Mouse (Mus musculus): Measurements from ENCODE around the gene Efemp2. TPM values are rescaled to one million over a fixed set of nuclear protein-coding genes. Genes with fewer than 3 reads are reported as not detected.
A peak's percentile ranks its signal among the peaks of the same experiment; 100 is the strongest.

Efemp2 gene
- polyA plus RNA-seq, 1 experiment from 2014 or later: 179 TPM

DNA sequence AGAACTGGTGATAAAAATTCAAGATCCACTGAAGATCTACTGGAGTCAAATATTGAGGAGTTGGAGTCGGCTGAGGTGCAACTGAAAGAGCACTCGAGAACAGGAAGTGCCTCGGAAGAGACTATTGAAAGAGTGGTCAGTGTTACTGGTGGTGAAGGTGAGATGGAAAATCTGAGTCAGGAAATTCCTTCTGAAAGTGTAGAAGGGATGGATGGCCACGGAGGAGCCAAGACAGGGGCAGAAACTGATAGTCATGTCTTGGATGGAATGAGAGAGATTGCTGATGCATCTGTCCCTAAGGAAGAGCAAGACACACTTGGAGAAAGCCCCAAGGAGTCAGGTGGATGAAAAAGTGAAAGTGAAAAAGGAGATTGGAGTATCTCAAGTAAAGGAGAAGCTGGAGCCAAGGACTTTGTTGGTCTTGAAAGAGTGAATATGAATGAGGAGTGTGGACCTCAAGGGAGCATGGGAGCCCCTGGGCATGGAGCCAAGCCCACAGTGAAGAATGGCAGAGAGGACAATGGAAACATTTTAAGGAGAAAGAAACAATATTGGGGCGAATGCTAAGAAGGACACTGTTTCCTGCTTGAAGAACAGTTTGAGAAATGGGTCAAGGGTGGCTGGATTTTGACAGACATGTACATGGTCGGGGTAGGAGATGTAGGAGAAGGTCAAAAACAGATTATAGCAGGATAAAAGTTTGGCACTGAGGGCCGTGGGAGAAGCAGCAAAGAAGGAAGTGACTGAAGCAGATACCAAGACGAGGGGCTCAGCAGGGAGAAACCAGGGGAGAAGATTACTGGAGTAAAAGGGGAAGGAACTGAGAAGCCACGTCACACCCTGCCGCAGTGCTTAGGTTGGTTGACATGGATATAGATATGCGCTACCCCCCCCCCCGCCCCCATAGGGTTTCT lies 38.6 kb downstream of the Efemp2 start:
- peaks cover 22% of the 10 kb centered on the region for H3K4me1 ChIP-seq
- H3K4me3 ChIP-seq (replicated peaks): no peak overlapping the region
- 0 out of 2 replicates have a peak overlapping the region, but pooled peaks have one; percentile 5 for H3K27ac ChIP-seq
- H3K9me3 ChIP-seq (replicated peaks): no peaks in the 10 kb centered on the region
- ATAC-seq (replicated peaks; ENCODE audit: low FRiP score): no peak
- H3K4me2 ChIP-seq: no peak overlapping the region
- no peak overlapping the region for H3K9ac ChIP-seq
- H3K36me3 ChIP-seq: no peaks in the 10 kb centered on the region
- WGBS: 82% methylated on average over 12 of the region's 12 CpGs
- no peaks in the 10 kb centered on the region for H3K27me3 ChIP-seq

GRCm38 (mm10) chr19:5513005-5513349 lies 39.2 kb downstream of the Efemp2 start:
- no peak for ATAC-seq (replicated peaks; ENCODE audit: low FRiP score)
- H3K4me1 ChIP-seq: peaks cover 22% of the 10 kb centered on the region
- WGBS: 89% methylated on average over 3 of the region's 3 CpGs
- H3K9me3 ChIP-seq (replicated peaks): no peaks in the 10 kb centered on the region
- no peak overlapping the region for H3K9ac ChIP-seq
- no peaks in the 10 kb centered on the region for H3K27me3 ChIP-seq
- no peak overlapping the region for H3K4me3 ChIP-seq (replicated peaks)
- no peak overlapping the region for H3K4me2 ChIP-seq
- H3K36me3 ChIP-seq: no peaks in the 10 kb centered on the region
- no peak overlapping the region for H3K27ac ChIP-seq

GRCm38 (mm10) chr19:5515840-5516777 lies 42.4 kb downstream of the Efemp2 start:
- Histone ChIP-seq H3K27ac (no peak overlapping the region), H3K36me3 (no peaks in the 10 kb centered on the region)
- 89% methylated on average over 7 of the region's 7 CpGs for WGBS

DNA sequence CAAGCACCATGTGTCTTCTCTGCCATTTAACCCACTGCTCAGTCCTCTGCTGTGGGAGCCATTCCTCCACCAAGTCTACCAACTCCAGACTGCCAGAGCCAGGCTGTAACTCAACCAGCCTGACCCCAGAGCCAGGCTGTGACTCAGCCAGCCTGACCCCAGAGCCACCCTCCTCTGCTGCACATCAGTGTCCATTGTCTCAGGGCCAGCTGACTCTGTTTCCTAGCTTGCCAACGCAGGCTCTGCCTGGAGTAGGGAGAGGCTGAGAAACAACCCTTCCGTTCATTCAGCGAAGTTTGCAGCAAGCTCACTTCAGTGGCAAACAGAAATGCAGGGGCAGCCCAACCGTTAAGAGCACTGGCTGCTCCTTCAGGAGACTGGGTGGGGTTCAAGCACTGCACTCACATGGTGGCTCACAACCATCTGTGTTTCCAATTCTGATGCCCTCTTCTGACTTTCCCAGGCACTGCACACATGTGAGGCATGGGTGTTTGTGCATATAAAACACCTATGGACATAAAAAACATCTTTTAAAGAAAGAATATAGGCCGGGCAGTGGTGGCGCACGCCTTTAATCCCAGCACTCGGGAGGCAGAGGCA lies 43.3 kb downstream of the Efemp2 start:
- no peaks in the 10 kb centered on the region for H3K9me3 ChIP-seq (replicated peaks)
- WGBS: 78% methylated on average over 8 of the region's 8 CpGs
- no peaks in the 10 kb centered on the region for H3K36me3 ChIP-seq
- ATAC-seq (replicated peaks; ENCODE audit: low FRiP score): no peak
- no peaks in the 10 kb centered on the region for H3K27me3 ChIP-seq
- H3K27ac ChIP-seq: no peak overlapping the region
- H3K4me2 ChIP-seq: no peak overlapping the region
- H3K4me3 ChIP-seq (replicated peaks): no peak overlapping the region
- H3K4me1 ChIP-seq: peaks cover 7% of the 10 kb centered on the region
- H3K9ac ChIP-seq: no peak overlapping the region

More at GRCm38 (mm10) chr19:5515840-5516777, 42.4 kb downstream of the Efemp2 start:
- Histone ChIP-seq H3K9me3 (replicated peaks) (no peaks in the 10 kb centered on the region), H3K4me3 (replicated peaks) (no peak overlapping the region), H3K4me2 (no peak overlapping the region), H3K27me3 (no peaks in the 10 kb centered on the region), H3K9ac (no peak overlapping the region), H3K4me1 (peaks cover 10% of the 10 kb centered on the region)
- no peak for ATAC-seq (replicated peaks; ENCODE audit: low FRiP score)

GRCm38 (mm10) chr19:5518721-5519120 lies 45.0 kb downstream of the Efemp2 start:
- 84% methylated on average over 3 of the region's 3 CpGs for WGBS
- Histone ChIP-seq H3K4me1 (no peaks in the 10 kb centered on the region), H3K27ac (no peak overlapping the region), H3K4me3 (replicated peaks) (no peak overlapping the region), H3K9ac (no peak overlapping the region), H3K36me3 (no peaks in the 10 kb centered on the region), H3K27me3 (no peaks in the 10 kb centered on the region), H3K9me3 (replicated peaks) (no peaks in the 10 kb centered on the region), H3K4me2 (no peak overlapping the region)
- ATAC-seq (replicated peaks; ENCODE audit: low FRiP score): no peak

- ATAC-seq (replicated peaks; ENCODE audit: low FRiP score): no peak
- H3K4me2 ChIP-seq: no peak overlapping the region
- H3K9ac ChIP-seq: no peak overlapping the region
- WGBS: 56% methylated on average over 5 of the region's 5 CpGs
- H3K4me1 ChIP-seq: peaks cover 14% of the 10 kb centered on the region
- no peaks in the 10 kb centered on the region for H3K9me3 ChIP-seq (replicated peaks)
- no peaks in the 10 kb centered on the region for H3K36me3 ChIP-seq
- no peak overlapping the region for H3K4me3 ChIP-seq (replicated peaks)
- no peaks in the 10 kb centered on the region for H3K27me3 ChIP-seq
- no peak overlapping the region for H3K27ac ChIP-seq
Observed at GRCm38 (mm10) chr19:5525204-5525603, 51.5 kb downstream of the Efemp2 start.

GRCm38 (mm10) chr19:5529325-5530137 lies 55.8 kb downstream of the Efemp2 start:
- Histone ChIP-seq H3K27me3 (no peaks in the 10 kb centered on the region), H3K36me3 (no peaks in the 10 kb centered on the region), H3K4me1 (peaks cover 17% of the 10 kb centered on the region), H3K27ac (peak overlapping the region; percentile 92), H3K9ac (0 out of 2 replicates have a peak overlapping the region, but pooled peaks have one; percentile 25), H3K9me3 (replicated peaks) (no peaks in the 10 kb centered on the region), H3K4me3 (replicated peaks) (peak overlapping the region; percentile 28), H3K4me2 (peak overlapping the region; percentile 55)
- WGBS: 9% methylated on average over 20 of the region's 20 CpGs
- peak; percentile 97 for ATAC-seq (replicated peaks; ENCODE audit: low FRiP score)

- Histone ChIP-seq H3K27ac (peak overlapping the region; percentile 92), H3K4me3 (replicated peaks) (no peak overlapping the region), H3K36me3 (no peaks in the 10 kb centered on the region), H3K9ac (no peak overlapping the region), H3K9me3 (replicated peaks) (no peaks in the 10 kb centered on the region), H3K27me3 (no peaks in the 10 kb centered on the region), H3K4me1 (peaks cover 17% of the 10 kb centered on the region), H3K4me2 (peak overlapping the region; percentile 55)
- ATAC-seq (replicated peaks; ENCODE audit: low FRiP score): no peak
- 46% methylated on average over 7 of the region's 7 CpGs for WGBS
Observed at GRCm38 (mm10) chr19:5530138-5530524, 56.4 kb downstream of the Efemp2 start.

Other genes with a start within 250 kb of the Efemp2 start
- 23.2 and 25.0 TPM in 2 replicates for gene Pacs1, start 200.8 kb upstream of the Efemp2 start, polyA plus RNA-seq (2015; fragmentation: Nextera tagmentation; extraction: Ambion mirVana)
- 351 and 362 TPM in 2 replicates for gene Sf3b2, start 178.5 kb upstream of the Efemp2 start, polyA plus RNA-seq (2015; fragmentation: Nextera tagmentation; extraction: Ambion mirVana)
- 3.8 and 3.9 TPM in 2 replicates for gene Gal3st3, start 175.6 kb upstream of the Efemp2 start, polyA plus RNA-seq (2015; fragmentation: Nextera tagmentation; extraction: Ambion mirVana)
- not detected in 2 replicates for gene Catsper1, start 138.2 kb upstream of the Efemp2 start, polyA plus RNA-seq (2015; fragmentation: Nextera tagmentation; extraction: Ambion mirVana)
- gene Cst6, start 124.4 kb upstream of the Efemp2 start, polyA plus RNA-seq (2015; fragmentation: Nextera tagmentation; extraction: Ambion mirVana): 0.45 and 1.2 TPM in 2 replicates
- gene Eif1ad, start 107.2 kb upstream of the Efemp2 start, polyA plus RNA-seq (2015; fragmentation: Nextera tagmentation; extraction: Ambion mirVana): 58.4 and 59.3 TPM in 2 replicates
- gene Banf1, start 106.8 kb upstream of the Efemp2 start, polyA plus RNA-seq (2015; fragmentation: Nextera tagmentation; extraction: Ambion mirVana): 477 and 508 TPM in 2 replicates
- gene Sart1, start 85.3 kb upstream of the Efemp2 start, polyA plus RNA-seq (2015; fragmentation: Nextera tagmentation; extraction: Ambion mirVana): 82.0 and 87.6 TPM in 2 replicates
- 0.30 and 0.57 TPM in 2 replicates for gene Tsga10ip, start 71.4 kb upstream of the Efemp2 start, polyA plus RNA-seq (2015; fragmentation: Nextera tagmentation; extraction: Ambion mirVana)
- 248 and 250 TPM in 2 replicates for gene Drap1, start 49.0 kb upstream of the Efemp2 start, polyA plus RNA-seq (2015; fragmentation: Nextera tagmentation; extraction: Ambion mirVana)
- 54.2 and 59.0 TPM in 2 replicates for gene AI837181, start 48.8 kb upstream of the Efemp2 start, polyA plus RNA-seq (2015; fragmentation: Nextera tagmentation; extraction: Ambion mirVana)
- gene Fosl1, start 26.4 kb upstream of the Efemp2 start, polyA plus RNA-seq (2015; fragmentation: Nextera tagmentation; extraction: Ambion mirVana): 0.39 TPM in 1 of 2 replicates, not detected in the other
- 10.1 and 11.3 TPM in 2 replicates for gene Ccdc85b, start 16.1 kb upstream of the Efemp2 start, polyA plus RNA-seq (2015; fragmentation: Nextera tagmentation; extraction: Ambion mirVana)
- gene Fibp, start 13.3 kb upstream of the Efemp2 start, polyA plus RNA-seq (2015; fragmentation: Nextera tagmentation; extraction: Ambion mirVana): 119 and 128 TPM in 2 replicates
- 1.1 and 1.5 TPM in 2 replicates for gene Ctsw, start 5.4 kb upstream of the Efemp2 start, polyA plus RNA-seq (2015; fragmentation: Nextera tagmentation; extraction: Ambion mirVana)
- gene Mus81, start 14.4 kb downstream of the Efemp2 start, polyA plus RNA-seq (2015; fragmentation: Nextera tagmentation; extraction: Ambion mirVana): 37.0 and 47.4 TPM in 2 replicates
- gene Cfl1, start 16.5 kb downstream of the Efemp2 start, polyA plus RNA-seq (2015; fragmentation: Nextera tagmentation; extraction: Ambion mirVana): 2,798 and 2,930 TPM in 2 replicates
- gene 1700020D05Rik, start 29.8 kb downstream of the Efemp2 start, polyA plus RNA-seq (2015; fragmentation: Nextera tagmentation; extraction: Ambion mirVana): 0.30 and 0.32 TPM in 2 replicates
- 7.5 and 9.3 TPM in 2 replicates for gene Snx32, start 36.6 kb downstream of the Efemp2 start, polyA plus RNA-seq (2015; fragmentation: Nextera tagmentation; extraction: Ambion mirVana)
- gene Ovol1, start 86.7 kb downstream of the Efemp2 start, polyA plus RNA-seq (2015; fragmentation: Nextera tagmentation; extraction: Ambion mirVana): 11.3 and 12.0 TPM in 2 replicates
- gene Ap5b1, start 94.1 kb downstream of the Efemp2 start, polyA plus RNA-seq (2015; fragmentation: Nextera tagmentation; extraction: Ambion mirVana): 9.7 and 10.8 TPM in 2 replicates
- gene Rnaseh2c, start 127.9 kb downstream of the Efemp2 start, polyA plus RNA-seq (2015; fragmentation: Nextera tagmentation; extraction: Ambion mirVana): 158 and 163 TPM in 2 replicates
- 53.5 and 58.8 TPM in 2 replicates for gene Kat5, start 136.3 kb downstream of the Efemp2 start, polyA plus RNA-seq (2015; fragmentation: Nextera tagmentation; extraction: Ambion mirVana)
- 47.3 and 52.4 TPM in 2 replicates for gene Rela, start 163.5 kb downstream of the Efemp2 start, polyA plus RNA-seq (2015; fragmentation: Nextera tagmentation; extraction: Ambion mirVana)
- gene Sipa1, start 189.8 kb downstream of the Efemp2 start, polyA plus RNA-seq (2015; fragmentation: Nextera tagmentation; extraction: Ambion mirVana): 30.8 and 39.8 TPM in 2 replicates
- 42.6 and 43.2 TPM in 2 replicates for gene Map3k11, start 214.8 kb downstream of the Efemp2 start, polyA plus RNA-seq (2015; fragmentation: Nextera tagmentation; extraction: Ambion mirVana)
- gene Pcnx3, start 215.0 kb downstream of the Efemp2 start, polyA plus RNA-seq (2015; fragmentation: Nextera tagmentation; extraction: Ambion mirVana): 22.2 and 30.1 TPM in 2 replicates
- 0.15 and 0.38 TPM in 2 replicates for gene Kcnk7, start 230.4 kb downstream of the Efemp2 start, polyA plus RNA-seq (2015; fragmentation: Nextera tagmentation; extraction: Ambion mirVana)

Measured in kidney, embryonic 15.5 days (tissue).